Mouse (Mus musculus): ENCODE data around the gene Psg21. TPM values are rescaled to one million over a fixed set of nuclear protein-coding genes. Genes with fewer than 3 reads are reported as not detected.
A peak's percentile ranks its signal among the peaks of the same experiment; 100 is the strongest.
"Not testable (repeated sequence)": the region's sequence is repeated elsewhere in the genome, so short reads cannot be mapped to it uniquely, and the experiment has no call there.

The Psg21 gene
- not detected for total RNA-seq (2021)

DNA sequence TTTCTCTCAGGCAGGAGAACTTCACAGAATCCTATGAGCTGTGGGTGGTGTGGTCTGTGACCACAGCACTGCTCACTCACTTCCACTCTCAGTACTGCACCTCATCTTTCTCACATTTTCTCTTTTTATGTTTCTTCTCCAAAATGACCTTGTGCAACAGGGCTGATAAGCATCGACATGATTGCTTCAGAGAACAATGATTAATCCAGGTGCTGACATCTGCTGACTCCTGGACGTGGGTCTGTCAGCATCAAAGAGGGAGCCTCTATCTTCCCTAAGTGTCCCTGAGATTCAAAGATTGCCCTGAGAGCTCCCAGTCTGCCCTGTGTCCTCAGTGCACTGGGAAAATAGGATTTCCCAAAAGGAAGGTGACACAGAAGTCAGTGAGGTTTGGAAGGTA lies at the start of gene Psg21:
Gene Psg21 (minus strand): TSS at position 101 of the 400 bp plus-strand sequence.
- intact Hi-C loops (cut with DNase I); DNase-seq (ENCODE audit: extremely low spot score in 1 of 2, low spot score in 2 of 2): not testable (repeated sequence)

DNA sequence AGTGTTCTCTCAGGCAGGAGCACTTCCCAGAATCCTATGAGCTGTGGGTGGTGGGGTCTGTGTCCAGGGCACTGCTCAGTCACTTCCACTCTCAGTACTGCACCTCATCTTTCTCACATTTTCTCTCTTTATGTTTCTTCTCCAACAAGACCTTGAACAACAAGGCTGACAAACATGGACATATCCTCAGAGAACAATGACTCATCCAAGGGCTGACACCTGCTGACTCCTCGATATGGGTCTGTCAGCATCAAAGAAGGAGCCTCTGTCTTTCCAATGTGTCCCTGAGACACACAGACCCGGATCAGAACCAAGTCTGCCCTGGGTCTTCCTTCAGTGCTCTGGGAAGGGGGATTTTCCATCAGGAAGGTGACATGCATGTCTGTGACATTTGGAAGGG lies 29.6 kb upstream of the Psg21 start, which contains the start of gene Psg20:
Gene Psg20 (minus strand): TSS at position 101 of the 400 bp plus-strand sequence.
- DNase-seq (ENCODE audit: extremely low spot score in 1 of 2, low spot score in 2 of 2) = no peak
- intact Hi-C loops (cut with DNase I) = no loop called here

DNA sequence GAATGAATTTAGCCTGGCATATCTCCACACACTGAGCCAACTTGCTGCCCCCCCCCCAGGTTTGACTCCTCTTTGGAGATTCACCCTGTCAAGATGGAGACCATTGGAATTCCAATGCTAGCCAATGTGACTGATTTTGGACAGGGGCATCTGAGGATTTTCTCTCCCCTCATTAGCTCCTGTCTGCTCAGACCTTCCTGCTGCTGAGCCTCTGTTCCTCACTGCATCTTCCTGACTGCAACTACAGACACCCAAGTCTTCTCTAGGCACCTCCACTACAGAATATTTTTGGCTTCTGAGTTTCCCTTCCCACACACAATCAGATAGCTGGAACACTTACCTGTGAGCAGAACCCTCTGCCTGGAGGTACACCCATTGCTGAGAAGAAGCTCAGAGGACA lies 29.1 kb upstream of the Psg21 start:
- intact Hi-C loops (cut with DNase I) = no loop called here
- DNase-seq (ENCODE audit: extremely low spot score in 1 of 2, low spot score in 2 of 2) = no peak

DNA sequence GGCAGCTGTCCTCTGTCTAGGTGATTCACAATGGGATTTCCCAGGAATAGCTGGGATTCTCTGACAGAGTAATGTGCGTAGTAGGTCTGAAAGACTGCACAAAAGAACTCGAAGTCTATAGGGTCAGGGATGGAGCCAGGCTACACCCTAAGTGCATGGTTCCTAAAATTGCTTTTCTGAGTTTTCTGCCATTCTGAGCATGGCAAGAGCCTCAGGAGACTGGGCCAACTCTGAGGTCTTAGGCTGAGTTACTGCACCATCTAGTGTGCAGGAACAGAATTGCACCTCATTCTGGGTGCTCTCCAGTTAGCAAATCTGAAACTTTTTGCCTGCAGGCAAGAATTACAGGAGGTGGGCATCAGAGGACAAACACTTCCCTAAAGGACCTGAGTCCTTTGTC lies 23.2 kb upstream of the Psg21 start:
- intact Hi-C loops (cut with DNase I) = loop anchor here (1.0 kb wide), 1 partner anchor 1605 kb away; the partner anchor contains the start of gene Psg16

DNA sequence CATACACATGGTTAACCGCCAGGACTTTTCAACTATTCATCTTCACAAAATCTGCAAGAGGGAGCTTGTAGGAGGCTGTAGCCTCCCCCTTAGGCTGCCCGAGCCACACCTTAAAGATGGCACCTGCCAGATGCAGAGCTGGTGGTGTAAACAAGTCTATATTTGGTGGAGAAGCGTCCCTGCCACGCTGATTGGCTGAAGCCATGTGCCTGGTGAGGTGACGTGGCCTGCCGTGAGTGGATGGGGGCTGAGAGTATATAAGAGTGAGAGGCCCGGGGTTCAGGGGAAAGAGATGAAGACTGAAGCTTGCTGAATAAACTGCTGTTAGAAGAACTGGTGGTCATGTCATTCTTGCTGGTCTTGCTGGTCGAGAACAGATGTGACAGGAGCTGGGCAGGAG lies 29.6 kb downstream of the Psg21 start:
- intact Hi-C loops (cut with DNase I); DNase-seq (ENCODE audit: extremely low spot score in 1 of 2, low spot score in 2 of 2): not testable (repeated sequence)

More for the DNA sequence above, 23.2 kb upstream of the Psg21 start:
- DNase-seq (ENCODE audit: extremely low spot score in 1 of 2, low spot score in 2 of 2) = peak; percentile 5 to 22

DNA sequence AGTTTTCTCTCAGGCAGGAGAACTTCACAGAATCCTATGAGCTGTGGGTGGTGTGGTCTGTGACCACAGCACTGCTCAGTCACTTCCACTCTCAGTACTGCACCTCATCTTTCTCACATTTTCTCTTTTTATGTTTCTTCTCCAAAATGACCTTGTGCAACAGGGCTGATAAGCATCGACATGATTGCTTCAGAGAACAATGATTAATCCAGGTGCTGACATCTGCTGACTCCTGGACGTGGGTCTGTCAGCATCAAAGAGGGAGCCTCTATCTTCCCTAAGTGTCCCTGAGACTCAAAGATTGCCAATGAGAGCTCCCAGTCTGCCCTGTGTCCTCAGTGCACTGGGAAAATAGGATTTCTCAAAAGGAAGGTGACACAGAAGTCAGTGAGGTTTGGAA lies 40.1 kb downstream of the Psg21 start, which contains the start of gene Psg23:
Gene Psg23 (minus strand): TSS at position 101 of the 400 bp plus-strand sequence.
- intact Hi-C loops (cut with DNase I); DNase-seq (ENCODE audit: extremely low spot score in 1 of 2, low spot score in 2 of 2): not testable (repeated sequence)

Other genes starting within 250 kb of the Psg21 start
- gene Psg28, start 224.7 kb downstream of the Psg21 start, total RNA-seq (2021) = not detected
- not detected for gene Psg26, start 172.5 kb downstream of the Psg21 start, total RNA-seq (2021)
- not detected for gene Psg25, start 124.5 kb downstream of the Psg21 start, total RNA-seq (2021)
- not detected for gene Psg27, start 89.4 kb downstream of the Psg21 start, total RNA-seq (2021)
- not detected for gene Psg23, start 40.2 kb downstream of the Psg21 start, total RNA-seq (2021)
- not detected for gene Psg20, start 29.5 kb upstream of the Psg21 start, total RNA-seq (2021)
- not detected for gene Psg22, start 61.4 kb upstream of the Psg21 start, total RNA-seq (2021)
- not detected for gene Psg19, start 141.8 kb upstream of the Psg21 start, total RNA-seq (2021)
- gene Psg17, start 164.9 kb upstream of the Psg21 start, total RNA-seq (2021) = not detected
- gene Mill2, start 183.2 kb upstream of the Psg21 start, total RNA-seq (2021) = 1 to 10 TPM; 1.3 to 1.5 TPM
- gene Pglyrp1, start 214.6 kb upstream of the Psg21 start, total RNA-seq (2021) = 10 to 100 TPM; 26.6 to 28.1 TPM

All from left cerebral cortex, postnatal 10 days (tissue).